Mouse (Mus musculus): Measurements from ENCODE around the gene Znrf2.

- no peak for TF ChIP-seq CTCF (IDR thresholded peaks at IDR 0.05; ENCODE audit: low read depth)
- TF ChIP-seq EP300 (IDR thresholded peaks at IDR 0.05; ENCODE audit: low read depth): no peak
Observed at GRCm38 (mm10) chr6:54916941-54917340, 100.2 kb downstream of the Znrf2 start.

Measured in liver, embryonic 14.5 days (tissue).